Mouse (Mus musculus) B cell, adult 2 months (primary cell): ENCODE results near the gene Sgtb.

Source experiments
- DNase-seq, 2 experiments: peaks; one replicate each; pipeline ENCODE4 v3.0.0; 2022

Sgtb gene

DNA sequence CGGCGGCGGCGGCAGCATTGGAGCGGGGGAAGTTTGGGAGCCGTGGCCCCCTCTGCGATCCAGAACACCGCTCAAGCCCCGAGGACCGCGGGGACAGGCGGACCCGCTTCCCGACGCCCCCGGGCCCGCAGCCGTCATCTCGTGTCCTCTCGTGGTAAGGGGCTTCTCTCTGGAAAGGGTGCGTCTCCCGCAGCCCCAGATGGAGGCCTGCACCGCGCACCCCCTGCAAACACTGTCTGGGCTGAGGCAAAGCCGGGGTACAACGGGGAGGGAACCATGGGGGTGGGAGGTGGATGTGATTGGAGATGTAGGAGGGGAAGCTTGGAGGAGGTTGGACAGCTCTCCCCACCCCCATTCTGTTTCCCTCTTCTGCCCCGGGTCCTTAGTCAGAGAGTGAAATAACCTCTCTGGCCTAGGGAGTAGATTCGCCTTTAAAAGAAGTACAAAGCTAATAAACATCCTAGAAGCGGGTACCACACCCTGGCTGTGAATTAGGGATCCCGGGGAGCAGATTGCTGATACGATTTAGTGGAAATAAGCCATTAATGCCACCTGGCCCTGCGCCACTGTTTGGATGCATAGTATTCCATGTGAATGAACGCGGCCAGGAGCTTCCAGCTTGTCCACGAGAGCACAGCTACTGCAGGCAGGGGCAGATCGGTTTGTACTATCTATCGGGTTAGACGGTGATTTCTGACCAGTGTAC lies 428 bp downstream of the Sgtb start:
- peak in 1 of 2 experiments; percentile 27 for DNase-seq

DNA sequence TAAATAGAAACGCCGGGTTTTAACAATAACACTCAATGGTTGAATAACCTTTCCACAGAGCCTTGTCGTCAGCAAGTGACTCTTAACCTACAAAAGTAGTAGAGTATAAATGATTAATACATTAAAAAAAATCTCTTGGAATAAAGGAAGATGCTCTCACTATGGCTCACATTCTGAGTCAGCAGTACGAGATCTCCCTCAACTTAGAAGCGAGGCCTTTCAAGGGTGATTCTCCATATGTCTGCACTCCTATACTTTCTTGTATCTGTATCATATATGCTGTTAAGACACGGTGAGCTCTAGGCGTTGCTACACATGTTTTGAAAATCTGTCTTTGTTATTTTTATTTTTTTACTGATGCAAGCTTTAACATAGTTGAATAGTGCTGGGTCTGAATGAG lies 985 bp downstream of the Sgtb start:
- no peak for DNase-seq

DNA sequence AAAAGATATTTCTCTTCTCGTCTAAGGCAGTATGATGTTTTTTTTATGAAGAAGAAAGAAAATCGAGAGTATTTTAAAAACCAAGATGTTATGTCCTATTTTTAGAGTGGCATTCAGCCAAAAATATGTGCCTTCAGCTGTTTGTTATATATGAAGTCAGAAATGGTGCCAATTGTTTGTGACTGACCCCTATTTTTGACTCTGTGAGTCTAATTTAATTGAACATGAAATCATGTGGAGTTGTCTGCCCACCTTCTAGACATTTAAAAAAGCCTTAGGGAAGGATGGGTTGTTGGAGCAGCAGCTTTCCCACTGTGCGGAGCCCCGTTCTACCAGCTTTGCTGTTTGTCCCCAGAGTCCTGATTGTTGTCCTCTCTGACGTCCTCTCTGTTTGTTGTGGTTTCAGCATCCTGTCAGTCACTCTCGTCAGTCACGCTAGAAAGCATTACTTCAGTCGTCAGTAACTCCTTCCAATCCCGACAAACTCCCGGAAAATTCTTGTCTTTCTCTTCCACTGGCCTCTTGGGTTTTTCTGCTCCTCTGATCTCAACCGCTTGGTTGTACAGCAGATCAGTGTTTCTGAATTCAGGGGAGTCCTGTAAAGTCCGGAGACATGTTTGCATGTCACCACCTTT lies 2.8 kb downstream of the Sgtb start:
- peak; percentile 18 to 20 for DNase-seq

DNA sequence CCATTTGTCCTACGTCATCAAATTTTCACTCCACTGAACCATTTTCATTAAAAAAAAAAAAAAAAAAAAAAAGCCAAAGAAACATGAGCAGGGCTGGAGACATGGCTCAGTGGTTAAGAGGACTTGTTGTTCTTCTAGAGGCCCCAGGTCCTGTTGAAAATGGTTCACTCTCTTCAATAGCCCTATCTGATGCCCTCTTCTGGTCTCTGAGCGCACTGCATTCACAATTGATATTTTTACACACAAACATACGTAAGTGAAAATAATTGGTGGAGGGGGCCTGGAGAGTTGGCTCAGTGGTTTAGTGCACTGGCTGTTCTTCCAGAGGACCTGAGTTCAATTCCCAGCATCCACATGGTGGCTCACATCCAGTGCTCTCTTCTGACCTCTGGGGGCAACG lies 4.2 kb downstream of the Sgtb start:
- DNase-seq, result peak; percentile 39 to 43

DNA sequence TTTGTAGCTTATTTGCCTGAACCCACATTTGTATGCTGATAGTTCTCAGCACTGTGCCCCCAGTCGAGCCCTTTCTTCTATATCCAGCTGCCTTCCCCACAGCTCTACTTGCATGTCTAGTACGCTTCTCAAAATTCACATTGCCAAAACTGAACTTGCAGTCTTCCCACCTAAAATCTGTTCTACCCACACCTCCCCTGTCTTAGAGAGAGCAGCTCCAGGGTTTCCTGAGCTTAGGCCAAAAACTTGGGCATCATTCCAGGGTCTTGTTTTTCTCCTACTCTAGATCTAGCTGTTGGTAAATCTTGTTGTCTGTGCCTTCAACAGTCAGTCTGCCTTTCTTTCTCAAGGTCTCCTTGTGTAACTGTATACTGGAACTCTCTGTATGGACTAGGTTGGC lies 5.3 kb downstream of the Sgtb start:
- no peak for DNase-seq

DNA sequence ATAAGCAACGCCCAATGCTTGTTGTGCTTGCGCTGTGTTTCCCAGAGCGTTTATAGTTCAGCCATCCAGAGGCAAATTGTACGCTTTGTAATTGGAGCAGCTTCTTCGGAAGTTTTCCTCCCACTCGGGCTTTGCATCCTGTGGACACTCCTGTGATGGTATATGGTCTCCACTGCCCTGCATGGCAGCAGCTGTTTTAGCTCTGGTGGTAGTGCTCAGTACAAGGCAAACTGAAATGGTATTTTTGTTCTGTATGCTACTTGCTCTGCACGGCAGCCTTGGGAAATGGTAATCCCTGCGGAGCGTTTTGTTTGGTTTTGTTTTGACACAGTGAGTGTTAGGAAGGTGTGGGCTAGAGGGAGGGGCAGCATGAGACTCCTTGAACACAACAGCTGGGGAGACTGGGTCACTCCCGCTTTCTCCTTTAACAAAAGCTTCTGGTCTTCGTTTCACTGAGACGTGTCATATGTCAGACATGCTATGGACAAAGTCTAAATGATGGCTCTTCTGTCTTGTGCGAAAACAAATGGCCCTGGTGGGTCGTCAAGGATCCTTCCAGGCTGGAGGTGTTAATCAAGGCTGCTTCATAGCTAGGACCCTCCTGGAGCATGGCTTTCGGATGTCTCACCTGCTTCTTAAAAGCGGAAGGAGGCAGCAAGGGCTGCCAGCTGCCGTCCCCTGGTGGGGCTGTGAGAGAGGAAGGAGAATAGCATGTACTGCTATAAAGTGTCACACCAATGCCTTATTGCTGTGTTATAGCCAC lies 12.7 kb downstream of the Sgtb start:
- DNase-seq, result no peak

DNA sequence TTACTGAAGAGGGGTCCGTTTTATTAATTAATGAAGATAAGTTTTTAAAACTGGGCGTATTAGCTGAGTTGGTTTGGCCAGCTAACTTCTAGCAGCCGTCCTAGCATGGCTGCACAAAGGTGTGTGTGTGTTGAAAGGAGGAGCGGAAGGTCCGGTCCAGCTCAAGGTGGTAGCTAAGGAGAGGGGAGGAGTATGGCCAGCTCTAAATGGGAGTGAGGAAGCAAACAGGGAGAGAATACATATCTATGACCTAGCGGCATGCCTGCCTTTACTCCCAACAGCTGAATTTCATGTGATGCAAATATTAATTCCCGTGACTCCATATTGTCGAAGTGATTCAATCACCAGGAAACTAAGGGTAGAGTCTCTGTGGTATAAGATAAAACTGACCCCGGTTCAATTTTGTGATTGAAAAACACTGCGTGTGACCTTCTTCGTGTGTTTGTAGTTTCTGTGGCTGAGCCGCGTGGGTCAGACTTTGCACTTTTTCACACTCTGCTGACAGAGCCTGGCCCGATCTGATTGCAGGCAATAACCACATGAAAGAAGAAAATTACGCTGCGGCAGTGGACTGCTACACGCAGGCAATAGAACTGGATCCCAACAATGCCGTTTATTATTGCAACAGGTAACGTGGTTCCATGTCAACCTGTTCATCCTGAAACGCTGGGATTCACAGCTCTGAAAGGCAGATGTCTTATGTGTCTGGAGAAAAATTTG lies 14.3 kb downstream of the Sgtb start:
- no peak for DNase-seq

DNA sequence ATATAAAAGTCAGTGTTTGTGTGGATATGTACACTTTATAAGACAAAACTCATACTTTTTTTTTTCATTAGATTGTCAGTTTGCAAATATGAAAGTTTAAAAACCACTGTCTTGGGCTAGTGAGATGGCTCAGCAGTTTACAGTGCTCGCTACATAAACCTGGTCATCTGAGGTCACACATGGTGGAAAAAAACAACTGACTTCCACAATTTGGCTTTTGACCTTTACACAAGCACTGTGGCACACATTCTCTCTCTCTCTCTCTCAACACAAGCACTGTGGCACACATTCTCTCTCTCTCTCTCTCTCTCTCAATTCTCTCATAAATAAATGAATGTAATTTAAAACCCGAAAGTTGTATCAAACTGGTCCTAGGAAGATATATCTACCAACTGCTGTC lies 23.0 kb downstream of the Sgtb start:
- no peak for DNase-seq

DNA sequence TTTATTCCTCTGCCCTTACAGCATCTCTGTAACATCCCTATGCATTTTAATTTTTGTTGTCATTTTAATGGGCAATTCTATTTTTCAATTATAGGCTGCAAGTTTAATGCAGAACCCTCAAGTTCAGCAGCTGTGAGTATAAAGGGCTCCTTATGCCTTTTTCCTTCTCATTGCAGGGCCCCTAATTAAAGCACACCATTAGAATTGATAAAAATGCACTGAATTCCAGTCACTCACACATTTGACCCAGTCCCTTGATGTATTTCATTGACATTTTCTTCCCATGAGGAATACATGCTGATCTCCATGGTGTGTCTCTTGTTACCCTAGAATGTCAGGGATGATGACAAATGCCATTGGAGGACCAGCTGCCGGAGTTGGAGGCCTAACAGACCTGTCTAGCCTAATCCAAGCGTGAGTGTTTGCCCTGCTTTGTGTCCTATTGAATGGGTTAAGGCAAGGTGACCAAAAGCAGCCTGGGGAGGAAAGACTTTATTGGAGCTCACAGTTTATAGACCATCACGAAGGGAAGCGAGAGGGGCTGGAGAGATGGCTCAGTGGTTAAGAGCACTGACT lies 25.1 kb downstream of the Sgtb start:
- DNase-seq, result no peak

DNA sequence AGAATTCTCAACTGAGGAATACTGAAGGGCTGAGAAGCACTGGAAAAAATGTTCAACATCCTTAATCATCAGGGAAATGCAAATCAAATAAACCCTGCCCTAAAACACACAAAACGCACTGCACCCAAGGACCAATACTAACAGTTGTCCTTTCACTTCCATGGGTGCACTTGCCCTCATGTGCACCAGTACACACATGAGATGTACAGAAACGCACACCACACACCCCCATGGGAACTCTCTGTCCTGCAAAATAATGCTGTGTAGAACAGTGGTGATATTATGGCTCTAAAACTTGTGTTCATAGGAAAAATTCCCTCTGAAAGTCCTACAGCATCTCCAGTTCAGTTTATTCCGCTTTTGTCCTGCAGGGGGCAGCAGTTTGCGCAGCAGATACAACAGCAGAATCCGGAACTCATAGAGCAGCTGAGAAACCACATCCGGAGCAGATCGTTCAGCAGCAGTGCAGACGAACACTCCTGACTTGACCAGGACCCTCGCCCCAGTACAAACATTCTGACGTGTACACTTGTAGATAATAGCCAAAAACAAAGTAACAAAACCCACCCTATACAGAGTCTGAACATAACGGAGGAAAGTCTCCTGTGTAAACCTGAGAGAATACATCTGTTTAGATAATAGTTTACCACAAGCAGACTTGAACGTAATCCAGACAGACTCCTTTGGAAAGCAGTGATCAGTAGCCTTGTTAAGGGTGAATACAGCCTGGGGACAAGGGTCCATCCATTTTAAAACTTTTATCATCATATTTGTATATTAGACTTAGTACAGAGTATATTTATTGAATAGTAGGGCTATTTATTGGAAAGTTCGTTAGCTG lies 30.0 kb downstream of the Sgtb start:
- DNase-seq, result peak; percentile 87 to 89

DNA sequence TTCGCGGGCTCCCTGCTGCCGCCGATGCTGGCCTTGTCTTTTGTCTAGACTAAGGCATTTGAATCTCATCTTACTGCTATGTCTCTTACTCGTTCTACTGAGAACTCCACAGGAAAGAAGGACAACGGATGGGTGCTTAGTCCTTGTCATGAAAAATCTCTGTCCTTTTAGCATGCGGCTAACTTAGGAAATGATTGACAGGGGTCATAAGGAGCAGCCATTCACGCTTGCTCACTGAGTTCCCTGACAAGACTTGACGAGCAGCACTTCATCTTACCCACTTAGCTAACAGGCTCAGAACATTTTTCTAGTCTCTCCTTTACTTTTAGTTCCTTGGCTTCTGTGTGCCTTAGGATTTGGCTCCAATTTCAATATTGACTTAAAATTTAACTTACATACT lies 35.3 kb downstream of the Sgtb start:
- DNase-seq, result no peak

DNA sequence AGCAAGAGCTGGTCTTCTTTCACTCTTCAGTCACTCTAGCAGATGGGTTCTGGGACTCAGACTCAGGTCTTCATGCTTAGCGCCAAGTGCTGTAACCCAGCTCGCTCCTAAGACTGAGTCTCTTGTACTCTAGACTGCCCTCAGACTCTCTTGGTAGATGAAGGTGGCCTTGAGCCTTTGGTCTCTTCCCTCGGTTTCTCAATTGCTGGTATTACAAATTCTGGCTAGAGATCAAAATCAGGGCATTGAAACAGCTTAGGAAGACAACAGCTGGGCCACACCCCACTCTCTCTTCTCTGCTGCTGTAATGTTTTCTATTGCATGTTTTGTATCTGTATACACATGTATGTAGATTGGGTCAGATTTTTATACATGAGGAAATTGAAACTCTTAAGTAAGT lies 36.1 kb downstream of the Sgtb start:
- DNase-seq, result no peak

DNA sequence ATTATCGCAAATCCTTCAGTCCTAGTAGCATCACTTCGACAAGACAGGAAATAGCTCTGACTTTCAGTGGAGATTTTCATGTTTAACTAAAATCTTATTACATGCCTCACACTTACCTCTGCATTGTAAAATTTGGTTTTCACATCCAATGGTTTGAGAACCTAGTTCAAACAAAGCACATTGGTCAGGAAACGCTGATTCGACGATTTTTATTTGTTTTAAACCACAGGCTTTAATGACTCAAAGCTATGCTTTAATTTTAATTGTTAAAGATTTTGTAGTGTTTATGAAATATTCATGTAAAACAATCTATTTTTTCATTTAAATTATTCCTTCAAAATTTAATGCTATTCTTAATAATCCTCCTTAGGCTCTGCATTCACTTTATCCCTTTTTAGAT lies 44.6 kb downstream of the Sgtb start:
- DNase-seq, result no peak

DNA sequence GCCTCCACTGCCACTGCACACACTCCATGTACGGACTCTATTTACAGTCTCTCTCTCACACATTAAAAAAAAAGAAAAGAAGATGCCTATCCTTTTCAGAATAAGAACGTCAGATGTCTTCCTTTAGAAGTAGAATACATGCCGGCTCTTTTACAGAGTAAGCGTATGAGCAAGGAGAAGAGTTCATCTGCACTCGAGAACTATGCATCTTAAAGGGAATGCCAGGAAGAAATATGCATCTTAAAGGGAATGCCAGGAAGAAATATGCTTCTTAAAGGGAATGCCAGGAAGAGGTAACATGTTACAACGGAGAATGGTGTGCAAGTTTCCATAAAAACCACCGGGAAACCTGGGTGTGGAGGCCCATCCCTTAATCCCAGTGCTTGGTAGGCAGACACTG lies 45.6 kb downstream of the Sgtb start:
- DNase-seq, result no peak

DNA sequence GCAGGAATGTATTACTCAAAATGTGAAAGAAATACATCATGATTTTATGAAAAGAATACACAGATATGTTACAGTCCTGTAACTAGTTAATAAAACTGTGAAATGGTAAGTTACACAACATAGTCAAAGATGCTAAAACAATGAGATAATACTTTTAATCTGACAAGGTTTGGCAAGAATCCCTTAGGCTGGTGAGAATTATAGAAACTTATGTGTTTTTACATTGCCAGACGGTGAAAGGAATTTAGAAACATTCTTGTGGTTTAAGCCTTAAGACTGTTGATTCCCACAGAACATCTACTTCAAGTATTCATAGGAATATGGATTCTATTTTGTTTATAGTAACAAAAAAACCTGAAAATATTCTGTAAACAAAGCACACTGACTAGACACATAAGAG lies 46.1 kb downstream of the Sgtb start:
- no peak for DNase-seq

DNA sequence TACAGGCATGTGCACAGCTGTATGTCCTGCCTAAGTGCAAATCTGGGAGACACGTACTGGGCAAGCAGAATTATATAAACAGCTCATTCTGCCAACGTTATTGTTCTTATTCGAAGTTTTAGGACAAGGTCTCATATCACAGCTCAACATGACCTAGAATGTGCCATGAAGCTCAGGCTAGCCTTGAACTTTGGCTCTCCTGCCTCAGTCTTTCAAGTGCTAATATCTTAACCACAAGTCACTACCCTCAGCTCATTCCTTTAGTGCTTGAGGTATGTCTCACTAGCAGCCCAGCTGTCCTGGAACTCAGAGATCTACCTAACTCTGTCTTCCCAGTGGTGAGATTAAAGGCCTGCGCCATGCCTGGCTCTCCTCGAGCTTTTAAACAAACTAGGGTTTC lies 62.2 kb downstream of the Sgtb start:
- DNase-seq, result no peak

DNA sequence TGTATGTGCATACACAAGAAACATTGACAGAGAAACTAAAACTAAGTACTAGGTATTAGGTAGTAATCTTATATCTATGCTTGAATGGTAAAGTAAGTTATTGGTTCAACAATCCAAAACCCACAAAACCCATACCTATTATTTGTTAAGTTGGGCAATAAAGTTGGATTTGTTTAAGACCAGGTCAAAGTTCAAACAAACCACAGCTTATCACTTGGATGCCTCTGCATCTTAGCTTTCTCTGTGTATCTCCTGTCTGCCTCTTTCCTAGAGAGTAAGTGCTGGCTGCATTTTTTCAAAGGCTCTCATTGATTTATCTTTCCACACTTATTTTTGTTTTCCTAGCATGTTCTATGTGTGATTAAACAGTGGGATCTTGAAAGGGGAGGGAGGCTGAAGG lies 63.0 kb downstream of the Sgtb start:
- DNase-seq, result no peak

DNA sequence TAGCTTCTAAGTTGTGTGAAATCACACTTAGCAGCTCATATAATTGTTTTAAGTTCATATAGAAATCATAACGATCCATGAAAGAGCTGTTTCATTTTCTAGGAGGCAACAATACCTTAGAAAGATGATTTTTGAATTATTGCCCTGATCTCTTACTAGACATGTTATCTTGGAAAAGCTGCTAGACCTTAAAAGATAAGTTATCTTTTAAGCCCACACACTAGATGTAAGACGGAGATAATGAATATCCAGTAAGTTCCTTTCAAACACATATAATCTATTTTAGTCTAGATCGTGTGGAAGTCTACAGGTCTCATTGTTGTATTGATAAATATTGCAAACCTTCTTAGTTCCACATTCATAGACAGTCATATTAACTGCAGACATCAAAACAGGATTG lies 67.3 kb downstream of the Sgtb start:
- DNase-seq, result no peak

DNA sequence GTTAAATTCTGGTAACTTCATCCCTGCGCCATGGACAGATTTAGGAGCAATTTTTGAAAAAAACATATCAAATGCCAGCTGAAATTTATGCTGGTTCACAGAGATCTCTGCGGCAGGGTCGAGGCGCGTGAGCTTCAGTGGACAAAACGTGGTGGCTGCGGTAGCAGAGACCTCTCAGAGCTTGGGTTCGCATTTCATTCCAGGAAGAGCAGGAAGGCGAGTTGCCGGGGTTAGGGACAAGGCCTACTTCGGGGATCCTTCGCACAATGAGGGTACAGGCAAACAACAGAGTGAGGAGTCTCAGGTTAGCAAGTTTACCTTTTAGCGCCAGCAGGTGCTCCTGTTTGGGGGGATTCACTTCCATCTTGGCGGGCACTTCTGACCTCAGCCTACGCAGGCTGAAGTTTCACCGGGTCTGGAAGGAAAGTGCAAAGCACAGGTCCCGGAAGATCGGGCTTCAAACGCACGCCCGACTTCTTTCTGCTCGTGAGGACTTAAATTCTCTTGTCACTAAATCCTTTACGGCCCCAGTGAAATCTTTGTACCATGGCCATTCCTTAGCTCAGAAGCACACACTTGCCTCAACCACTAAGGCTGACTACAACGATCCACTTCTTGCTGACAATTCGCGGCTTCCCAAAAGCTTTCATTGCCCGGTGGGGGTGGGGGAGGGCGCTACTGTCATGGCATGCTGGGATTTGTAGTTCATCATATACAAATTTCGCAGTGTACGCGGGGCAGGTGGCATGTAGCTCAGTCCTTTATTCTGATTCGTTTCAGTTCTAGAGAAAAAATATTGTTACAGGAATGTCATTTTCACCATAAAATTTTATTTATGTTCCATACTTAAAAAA lies 68.5 kb downstream of the Sgtb start, which contains the start of gene Trappc13:
TSS of gene Trappc13 (minus strand) at position 674 of the 854 bp plus-strand sequence.
- DNase-seq, result peak in 1 of 2 experiments; percentile 84

DNA sequence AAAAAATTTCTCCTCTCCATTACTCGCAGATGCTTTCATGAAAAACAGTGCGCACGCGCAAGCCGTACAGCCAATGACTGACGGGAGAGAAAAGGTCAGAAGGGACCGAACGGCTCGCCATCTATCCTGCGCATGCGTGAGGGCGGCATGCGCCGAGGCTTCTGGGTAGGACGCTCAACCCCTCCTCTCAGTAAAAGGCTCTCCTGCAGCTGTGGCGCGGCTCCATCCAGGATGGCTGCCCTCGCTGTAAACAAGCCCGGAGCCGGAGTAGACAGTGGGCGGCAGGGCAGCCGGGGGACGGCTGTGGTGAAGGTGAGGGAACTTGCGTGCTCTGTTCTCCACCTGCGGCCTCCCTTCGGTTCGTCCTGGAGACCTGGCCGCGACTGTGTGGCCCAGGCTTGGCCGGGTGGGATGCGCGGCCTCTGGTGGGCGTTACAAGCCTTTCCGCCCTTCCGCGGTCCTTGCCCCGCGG lies 69.1 kb downstream of the Sgtb start, which contains the start of gene Trim23:
TSS of gene Trim23 (plus strand) at position 148 of the 472 bp plus-strand sequence.
- DNase-seq, result peak; percentile 91 to 92
